Mouse (Mus musculus): Measurements from ENCODE around the gene Pik3r2. TPM values are rescaled to one million over a fixed set of nuclear protein-coding genes. Genes with fewer than 3 reads are reported as not detected.
"Not testable (repeated sequence)": the region's sequence is repeated elsewhere in the genome, so short reads cannot be mapped to it uniquely, and the experiment has no call there.

The Pik3r2 gene
- 14.7 and 16.5 TPM in 2 replicates for polyA plus RNA-seq (2015; fragmentation: Nextera tagmentation; extraction: Ambion mirVana)

- Histone ChIP-seq H3K9ac (peak within 1 kb of the TSS; percentile 89), H3K4me1 (replicated peaks) (peaks cover 60% of the 10 kb centered on the region), H3K9me3 (replicated peaks) (no peaks in the 10 kb centered on the region), H3K4me2 (peak within 1 kb of the TSS; percentile 98), H3K27me3 (no peaks in the 10 kb centered on the region), H3K36me3 (replicated peaks) (peaks cover 47% of the 10 kb centered on the region), H3K27ac (replicated peaks) (peak within 1 kb of the TSS; percentile 92), H3K4me3 (replicated peaks) (peak within 1 kb of the TSS; percentile 67)
- WGBS (ENCODE audit: insufficient replicate concordance), result under 1% methylated on average over 94 of the region's 94 CpGs
- peak; percentile 86 for ATAC-seq (ENCODE audit: insufficient read depth)
These were observed at the start of gene Pik3r2 for GRCm38 (mm10) chr8:70776496-70777444. Gene Pik3r2, minus strand, starts transcription at chr8:70776713.

- no peak overlapping the region for H3K4me2 ChIP-seq
- no peaks in the 10 kb centered on the region for H3K36me3 ChIP-seq (replicated peaks)
- peaks cover 15% of the 10 kb centered on the region for H3K4me1 ChIP-seq (replicated peaks)
- 71% methylated on average over 8 of the region's 8 CpGs for WGBS (ENCODE audit: insufficient replicate concordance)
- H3K27me3 ChIP-seq, result peaks cover 4% of the 10 kb centered on the region
- 0 out of 2 replicates have a peak, but pooled peaks cover 4% of the 10 kb centered on the region for H3K9me3 ChIP-seq (replicated peaks)
- H3K27ac ChIP-seq (replicated peaks), result no peak overlapping the region
- ATAC-seq (ENCODE audit: insufficient read depth), result no peak
- no peak overlapping the region for H3K9ac ChIP-seq
- H3K4me3 ChIP-seq (replicated peaks), result no peak overlapping the region
These were observed 49.3 kb upstream of the Pik3r2 start for GRCm38 (mm10) chr8:70825816-70826215.

- Histone ChIP-seq H3K27me3 (peaks cover 24% of the 10 kb centered on the region), H3K4me3 (replicated peaks) (no peak overlapping the region), H3K4me1 (replicated peaks) (peaks cover 26% of the 10 kb centered on the region), H3K9ac (no peak overlapping the region), H3K4me2 (no peak overlapping the region), H3K9me3 (replicated peaks) (0 out of 2 replicates have a peak, but pooled peaks cover 4% of the 10 kb centered on the region), H3K27ac (replicated peaks) (no peak overlapping the region), H3K36me3 (replicated peaks) (no peaks in the 10 kb centered on the region)
- no peak for ATAC-seq (ENCODE audit: insufficient read depth)
- WGBS (ENCODE audit: insufficient replicate concordance), result 75% methylated on average over 7 of the region's 7 CpGs
These were observed 47.3 kb upstream of the Pik3r2 start for GRCm38 (mm10) chr8:70823802-70824201.

- not testable (repeated sequence) for H3K36me3 ChIP-seq (replicated peaks); H3K4me3 ChIP-seq (replicated peaks); H3K27ac ChIP-seq (replicated peaks); H3K9ac ChIP-seq; ATAC-seq (ENCODE audit: insufficient read depth); H3K4me2 ChIP-seq; H3K9me3 ChIP-seq (replicated peaks)
- H3K27me3 ChIP-seq, result peaks cover 34% of the 10 kb centered on the region
- H3K4me1 ChIP-seq (replicated peaks), result peaks cover 26% of the 10 kb centered on the region
- 78% methylated on average over 3 of the region's 3 CpGs for WGBS (ENCODE audit: insufficient replicate concordance)
These were observed 46.1 kb upstream of the Pik3r2 start for GRCm38 (mm10) chr8:70822594-70822993.

GRCm38 (mm10) chr8:70821992-70822391, 45.5 kb upstream of the Pik3r2 start:
- 47% methylated on average over 11 of the region's 11 CpGs for WGBS (ENCODE audit: insufficient replicate concordance)
- H3K27me3 ChIP-seq, result peaks cover 40% of the 10 kb centered on the region
- no peaks in the 10 kb centered on the region for H3K36me3 ChIP-seq (replicated peaks)
- H3K4me2 ChIP-seq, result peak overlapping the region; percentile 26
- H3K27ac ChIP-seq (replicated peaks), result peak overlapping the region; percentile 20; the same call in 1 of the 2 replicates
- 0 out of 2 replicates have a peak, but pooled peaks cover 3% of the 10 kb centered on the region for H3K9me3 ChIP-seq (replicated peaks)
- no peak overlapping the region for H3K9ac ChIP-seq
- ATAC-seq (ENCODE audit: insufficient read depth), result no peak
- no peak overlapping the region for H3K4me3 ChIP-seq (replicated peaks)
- peaks cover 30% of the 10 kb centered on the region for H3K4me1 ChIP-seq (replicated peaks)

GRCm38 (mm10) chr8:70821399-70821962, 45.0 kb upstream of the Pik3r2 start:
- no peak overlapping the region for H3K9ac ChIP-seq
- WGBS (ENCODE audit: insufficient replicate concordance), result 14% methylated on average over 30 of the region's 30 CpGs
- no peaks in the 10 kb centered on the region for H3K9me3 ChIP-seq (replicated peaks)
- 0 out of 2 replicates have a peak, but pooled peaks have one; percentile 19 for ATAC-seq (ENCODE audit: insufficient read depth)
- no peaks in the 10 kb centered on the region for H3K36me3 ChIP-seq (replicated peaks)
- H3K27ac ChIP-seq (replicated peaks), result peak overlapping the region; percentile 20; the same call in 1 of the 2 replicates
- no peak overlapping the region for H3K4me3 ChIP-seq (replicated peaks)
- H3K4me2 ChIP-seq, result peak overlapping the region; percentile 26
- peaks cover 35% of the 10 kb centered on the region for H3K4me1 ChIP-seq (replicated peaks)
- H3K27me3 ChIP-seq, result peaks cover 45% of the 10 kb centered on the region

- Histone ChIP-seq H3K9me3 (replicated peaks) (no peaks in the 10 kb centered on the region), H3K9ac (no peak overlapping the region), H3K27me3 (peaks cover 56% of the 10 kb centered on the region), H3K4me2 (peak overlapping the region; percentile 45), H3K27ac (replicated peaks) (no peak overlapping the region), H3K4me3 (replicated peaks) (no peak overlapping the region), H3K4me1 (replicated peaks) (peaks cover 39% of the 10 kb centered on the region), H3K36me3 (replicated peaks) (no peaks in the 10 kb centered on the region)
- 13% methylated on average over 31 of the region's 31 CpGs for WGBS (ENCODE audit: insufficient replicate concordance)
- peak; percentile 51 for ATAC-seq (ENCODE audit: insufficient read depth)
These were observed 43.8 kb upstream of the Pik3r2 start for GRCm38 (mm10) chr8:70820101-70820935.

- H3K9ac ChIP-seq, result no peak overlapping the region
- H3K27ac ChIP-seq (replicated peaks), result no peak overlapping the region
- 7% methylated on average over 29 of the region's 30 CpGs for WGBS (ENCODE audit: insufficient replicate concordance)
- H3K27me3 ChIP-seq, result peaks cover 71% of the 10 kb centered on the region
- H3K9me3 ChIP-seq (replicated peaks), result no peaks in the 10 kb centered on the region
- peak overlapping the region; percentile 54 for H3K4me2 ChIP-seq
- peaks cover 32% of the 10 kb centered on the region for H3K4me1 ChIP-seq (replicated peaks)
- no peaks in the 10 kb centered on the region for H3K36me3 ChIP-seq (replicated peaks)
- peak; percentile 72 for ATAC-seq (ENCODE audit: insufficient read depth)
- H3K4me3 ChIP-seq (replicated peaks), result 0 out of 2 replicates have a peak overlapping the region, but pooled peaks have one; percentile 11
These were observed 40.2 kb upstream of the Pik3r2 start for GRCm38 (mm10) chr8:70816679-70817078.

GRCm38 (mm10) chr8:70812885-70813284, 36.4 kb upstream of the Pik3r2 start:
- WGBS (ENCODE audit: insufficient replicate concordance), result 53% methylated on average over 4 of the region's 4 CpGs
- no peak for ATAC-seq (ENCODE audit: insufficient read depth)
- Histone ChIP-seq H3K4me1 (replicated peaks) (peaks cover 23% of the 10 kb centered on the region), H3K27me3 (peaks cover 60% of the 10 kb centered on the region), H3K4me2 (no peak overlapping the region), H3K4me3 (replicated peaks) (no peak overlapping the region), H3K9ac (no peak overlapping the region), H3K36me3 (replicated peaks) (no peaks in the 10 kb centered on the region), H3K9me3 (replicated peaks) (no peaks in the 10 kb centered on the region), H3K27ac (replicated peaks) (no peak overlapping the region)

GRCm38 (mm10) chr8:70812055-70812454, 35.5 kb upstream of the Pik3r2 start:
- H3K4me2 ChIP-seq, result no peak overlapping the region
- WGBS (ENCODE audit: insufficient replicate concordance), result 50% methylated on average over 4 of the region's 4 CpGs
- no peak overlapping the region for H3K9ac ChIP-seq
- H3K4me3 ChIP-seq (replicated peaks), result no peak overlapping the region
- peaks cover 52% of the 10 kb centered on the region for H3K27me3 ChIP-seq
- peaks cover 28% of the 10 kb centered on the region for H3K4me1 ChIP-seq (replicated peaks)
- H3K9me3 ChIP-seq (replicated peaks), result no peaks in the 10 kb centered on the region
- H3K27ac ChIP-seq (replicated peaks), result no peak overlapping the region
- no peaks in the 10 kb centered on the region for H3K36me3 ChIP-seq (replicated peaks)
- no peak for ATAC-seq (ENCODE audit: insufficient read depth)

Measured in liver, embryonic 15.5 days (tissue).